ENCODE assay signal across 8 mouse cellular contexts in the genomic region with DNA sequence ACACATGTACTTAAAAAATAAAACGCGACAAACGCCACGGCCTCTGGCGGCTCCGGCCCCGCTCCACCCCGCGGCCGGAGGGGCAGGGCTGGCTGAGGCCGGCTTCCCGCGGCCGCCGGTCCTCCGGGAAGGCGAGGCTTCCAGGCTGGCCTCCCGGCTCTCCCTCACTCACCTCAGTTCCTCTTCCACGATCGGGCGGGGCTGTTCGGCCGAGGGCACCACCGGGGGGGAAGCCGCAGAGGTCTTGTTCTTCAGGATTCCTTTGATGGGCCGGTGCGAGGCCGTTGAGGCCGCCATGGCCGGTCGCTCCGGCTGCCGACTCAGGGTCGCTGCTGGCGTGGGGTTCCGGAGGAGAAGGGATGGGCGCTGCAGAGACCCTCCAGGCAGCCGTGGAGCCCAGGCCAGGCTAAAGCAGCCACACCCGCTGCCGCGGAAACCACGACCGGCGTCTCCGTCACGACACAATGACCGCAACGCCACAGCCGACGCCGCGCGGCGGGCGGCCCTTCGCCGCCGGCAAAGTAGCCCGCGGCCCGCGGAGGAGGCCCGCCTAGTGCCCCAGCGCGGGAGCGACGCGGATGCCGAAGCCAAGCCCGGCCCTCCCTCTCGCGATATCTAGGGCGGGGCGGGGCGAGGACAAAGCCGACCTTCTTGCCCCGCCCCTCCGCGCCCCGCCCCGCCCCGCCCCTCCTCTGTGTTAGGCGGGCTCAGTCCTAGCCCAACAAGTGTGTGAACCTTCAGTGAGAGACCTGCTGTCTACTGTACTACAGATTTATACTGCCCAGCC. TPM values are rescaled to one million over a fixed set of nuclear protein-coding genes. Genes with fewer than 3 reads are reported as not detected.
DNase-seq lines count a peak whose midpoint lies in the region; ATAC-seq and TF ChIP-seq lines count a peak whose summit lies in the region.

A gene (minus strand): TSS at position 604 of the 787 bp plus-strand sequence.

- no peaks in the 10 kb centered on the region for H3K27me3 ChIP-seq in C2C12 (ENCODE audit: control insufficient read depth, insufficient read depth, insufficient read length)
- H3K27me3 ChIP-seq in embryonic facial prominence, embryonic 15.5 days: no peaks in the 10 kb centered on the region

- no peaks in the 10 kb centered on the region for H3K9me3 ChIP-seq in embryonic facial prominence, embryonic 15.5 days (replicated peaks)

- H3ac ChIP-seq in C2C12 (ENCODE audit: control insufficient read depth, insufficient read length, low read depth): peak within 1 kb of the TSS; percentile 92

- peaks cover 23% of the 10 kb centered on the region for H3K4me1 ChIP-seq in bone marrow macrophage, adult 2 months (ENCODE audit: control insufficient read depth, insufficient read depth, low read length)
- H3K4me1 ChIP-seq in embryonic facial prominence, embryonic 15.5 days: peaks cover 40% of the 10 kb centered on the region

- ATAC-seq in embryonic facial prominence, embryonic 15.5 days (ENCODE audit: insufficient number of reproducible peaks, low FRiP score, low TSS enrichment, low read depth): peak; percentile 96

- H3K79me3 ChIP-seq in C2C12 (ENCODE audit: low read depth): peaks cover 47% of the 10 kb centered on the region

- H3K4me3 ChIP-seq in C2C12 (ENCODE audit: insufficient read depth, poor library complexity, severe bottlenecking): peak within 1 kb of the TSS; percentile 84
- peak within 1 kb of the TSS; percentile 88 for H3K4me3 ChIP-seq in bone marrow macrophage, adult 2 months (ENCODE audit: insufficient read depth, low read length)
- peak within 1 kb of the TSS; percentile 87 for H3K4me3 ChIP-seq in embryonic facial prominence, embryonic 15.5 days (replicated peaks)

- peaks cover 10% of the 10 kb centered on the region for H3K36me3 ChIP-seq in C2C12 (ENCODE audit: control insufficient read depth, insufficient read depth)
- no peaks in the 10 kb centered on the region; the same call in 1 of the 2 replicates for H3K36me3 ChIP-seq in embryonic facial prominence, embryonic 15.5 days

- peak; percentile 91 for DNase-seq in heart, adult 9 months (ENCODE audit: low spot score in 2 of 2)
- peak; percentile 91 for DNase-seq in kidney, adult 9 months
- DNase-seq in liver: peak; percentile 95
- peak; percentile 67 to 83 for DNase-seq in monocyte, adult 2 months (ENCODE audit: low read depth in 1 of 2, low spot score in 2 of 2)
- DNase-seq in spleen, postnatal 14 days (ENCODE audit: low spot score in 2 of 2): peak; percentile 84 to 91

- TF ChIP-seq POLR2A in bone marrow macrophage, adult 2 months (IDR thresholded peaks at IDR 0.05; ENCODE audit: borderline replicate concordance, low read depth, low read length): peak; percentile 89; the same call in 1 of the 2 replicates

- H3K4me2 ChIP-seq in embryonic facial prominence, embryonic 15.5 days (replicated peaks): peak within 1 kb of the TSS; percentile 52

- TF ChIP-seq CTCF in C2C12 (IDR thresholded peaks at IDR 0.05; ENCODE audit: control insufficient read depth, insufficient read depth, insufficient read length): no peak
- no peak for TF ChIP-seq CTCF in bone marrow macrophage, adult 2 months (IDR thresholded peaks at IDR 0.05; ENCODE audit: low read depth, low read length)

- H3K9ac ChIP-seq in embryonic facial prominence, embryonic 15.5 days: peak within 1 kb of the TSS; percentile 97

- under 1% methylated on average over 78 of the region's 83 CpGs for WGBS in embryonic facial prominence, embryonic 15.5 days

- peaks cover 51% of the 10 kb centered on the region for H3K79me2 ChIP-seq in C2C12 (ENCODE audit: control insufficient read depth, insufficient read depth)

- peak within 1 kb of the TSS; percentile 80 for H3K27ac ChIP-seq in bone marrow macrophage, adult 2 months (ENCODE audit: insufficient read depth, low read depth, low read length)
- H3K27ac ChIP-seq in embryonic facial prominence, embryonic 15.5 days (replicated peaks): peak within 1 kb of the TSS; percentile 92

TF ChIP-seq in C2C12, 6 proteins besides CTCF, POLR2A, EP300 and RAD21:
- TF ChIP-seq USF1 (IDR thresholded peaks at IDR 0.05; ENCODE audit: low read depth): no peak
- no peak for TF ChIP-seq FOSL1 (IDR thresholded peaks at IDR 0.05; ENCODE audit: insufficient read depth, low read length, poor library complexity, severe bottlenecking)
- TF ChIP-seq MYOG (IDR thresholded peaks at IDR 0.05; ENCODE audit: control insufficient read depth, extremely low read depth, insufficient read length): no peak

RNA-seq across cellular contexts. Expression of the gene that starts here (rescaled TPM):
- 39.9 TPM for polyA plus RNA-seq in C2C12 (2012; fragmentation: generic; extraction: Trizol)
- polyA plus RNA-seq in bone marrow macrophage, adult 2 months (2012; ENCODE audit: insufficient read depth, insufficient read length, missing spikeins): 45.4 and 57.8 TPM in 2 replicates
- 90.6 and 92.1 TPM in 2 replicates for polyA plus RNA-seq in embryonic facial prominence, embryonic 15.5 days (2015; fragmentation: Nextera tagmentation; extraction: Ambion mirVana)

Comparison
In these comparisons a context has a peak if more than half of its experiments do, and no peak if none do; other contexts are left out.
1. Peak in every context shown above with its lines: DNase-seq, ATAC-seq, H3K4me3 ChIP-seq and H3K27ac ChIP-seq.